Comparison of ENCODE assay signal across 8 mouse cellular contexts in genomic region chr3:153724701-153725668, GRCm38 (mm10). TPM values are rescaled to one million over a fixed set of nuclear protein-coding genes. Genes with fewer than 3 reads are reported as not detected.
A peak's percentile ranks its signal among the peaks of the same experiment; 100 is the strongest.
DNase-seq lines count a peak whose midpoint lies in the region; ATAC-seq and TF ChIP-seq lines count a peak whose summit lies in the region.

Gene St6galnac3 (minus strand): TSS chr3:153725174.

- no peaks in the 10 kb centered on the region; the same call in 1 of the 2 replicates for H3K4me1 ChIP-seq in brown adipose tissue, adult 24 weeks (ENCODE audit: control insufficient read depth, insufficient read depth, insufficient read length, low read length)
- H3K4me1 ChIP-seq in erythroblast, embryonic 14.5 days (ENCODE audit: control insufficient read depth): peaks cover 65% of the 10 kb centered on the region
- peaks cover 35% of the 10 kb centered on the region for H3K4me1 ChIP-seq in heart, embryonic 13.5 days
- peaks cover 16% of the 10 kb centered on the region; the same call in 1 of the 2 replicates for H3K4me1 ChIP-seq in kidney, postnatal 0 days (replicated peaks; ENCODE audit: insufficient read depth, low read length)
- H3K4me1 ChIP-seq in liver, embryonic 11.5 days (replicated peaks; ENCODE audit: control insufficient read depth, insufficient read depth, low read length): peaks cover 31% of the 10 kb centered on the region

- peaks cover 9% of the 10 kb centered on the region; the same call in 1 of the 2 replicates for H3K36me3 ChIP-seq in erythroblast, embryonic 14.5 days (ENCODE audit: control insufficient read depth)
- no peaks in the 10 kb centered on the region for H3K36me3 ChIP-seq in heart, embryonic 13.5 days
- H3K36me3 ChIP-seq in kidney, postnatal 0 days (ENCODE audit: insufficient read depth, low read length): no peaks in the 10 kb centered on the region
- H3K36me3 ChIP-seq in liver, embryonic 11.5 days (ENCODE audit: control insufficient read depth, insufficient read depth, low read length): no peaks in the 10 kb centered on the region
- H3K36me3 ChIP-seq in splenic B cell, adult 2 months (ENCODE audit: control insufficient read depth, insufficient read depth, low read length, poor library complexity, severe bottlenecking): no peaks in the 10 kb centered on the region

- 2% methylated on average over 56 of the region's 56 CpGs for WGBS in heart, embryonic 13.5 days
- WGBS in kidney, postnatal 0 days: 2% methylated on average over 56 of the region's 56 CpGs
- 2% methylated on average over 56 of the region's 56 CpGs for WGBS in liver, embryonic 11.5 days

- peak; percentile 84 for ATAC-seq in CD4-positive, CD25-positive, alpha-beta regulatory T cell, adult 4 months
- ATAC-seq in heart, embryonic 13.5 days (ENCODE audit: extremely low read depth, insufficient number of reproducible peaks, low FRiP score, low TSS enrichment): peak; percentile 95
- peak; percentile 97 for ATAC-seq in kidney, postnatal 0 days (replicated peaks; ENCODE audit: low FRiP score, low read depth)
- peak; percentile 96 for ATAC-seq in liver, embryonic 11.5 days (replicated peaks; ENCODE audit: low FRiP score)

- H3K27me3 ChIP-seq in erythroblast, embryonic 14.5 days (ENCODE audit: control insufficient read depth): peaks cover 17% of the 10 kb centered on the region
- H3K27me3 ChIP-seq in heart, embryonic 13.5 days (replicated peaks): peaks cover 20% of the 10 kb centered on the region
- H3K27me3 ChIP-seq in kidney, postnatal 0 days (ENCODE audit: insufficient read depth, low read length): no peaks in the 10 kb centered on the region
- 0 out of 2 replicates have a peak, but pooled peaks cover 2% of the 10 kb centered on the region for H3K27me3 ChIP-seq in liver, embryonic 11.5 days (replicated peaks; ENCODE audit: control insufficient read depth, insufficient read depth, low read length)
- H3K27me3 ChIP-seq in splenic B cell, adult 2 months (ENCODE audit: control insufficient read depth, insufficient read depth, low read length, poor library complexity, severe bottlenecking): no peaks in the 10 kb centered on the region

- peak; percentile 54 for TF ChIP-seq CTCF in kidney, postnatal 0 days (IDR thresholded peaks at IDR 0.05; ENCODE audit: low read depth)

- H3K4me2 ChIP-seq in heart, embryonic 13.5 days: peak within 1 kb of the TSS; percentile 95
- H3K4me2 ChIP-seq in kidney, postnatal 0 days (ENCODE audit: low read length): peak within 1 kb of the TSS; percentile 94
- peak within 1 kb of the TSS; percentile 90 for H3K4me2 ChIP-seq in liver, embryonic 11.5 days

- DNase-seq in kidney, postnatal 0 days (ENCODE audit: low spot score): peak; percentile 89
- peak; percentile 86 for DNase-seq in liver, embryonic 11.5 days (ENCODE audit: low spot score)
- DNase-seq in natural killer cell, adult 2 months (ENCODE audit: low spot score in 2 of 2): peak; percentile 53 to 65
- DNase-seq in splenic B cell, adult 2 months (ENCODE audit: low read depth, low spot score): peak; percentile 80

- H3K9me3 ChIP-seq in erythroblast, embryonic 14.5 days (ENCODE audit: control insufficient read depth, low read length): no peaks in the 10 kb centered on the region
- H3K9me3 ChIP-seq in heart, embryonic 13.5 days: no peaks in the 10 kb centered on the region
- no peaks in the 10 kb centered on the region for H3K9me3 ChIP-seq in kidney, postnatal 0 days (replicated peaks; ENCODE audit: low read length)
- no peaks in the 10 kb centered on the region for H3K9me3 ChIP-seq in liver, embryonic 11.5 days (ENCODE audit: control insufficient read depth, low read length)

- no peak within 1 kb of the TSS for H3K27ac ChIP-seq in brown adipose tissue, adult 24 weeks (replicated peaks; ENCODE audit: low read depth, low read length)
- H3K27ac ChIP-seq in heart, embryonic 13.5 days (replicated peaks): peak within 1 kb of the TSS; percentile 75
- H3K27ac ChIP-seq in kidney, postnatal 0 days: peak within 1 kb of the TSS; percentile 79
- peak within 1 kb of the TSS; percentile 68 for H3K27ac ChIP-seq in liver, embryonic 11.5 days (ENCODE audit: low read depth, low read length)

- H3K4me3 ChIP-seq in brown adipose tissue, adult 24 weeks (ENCODE audit: insufficient read depth, low read depth, low read length): peak within 1 kb of the TSS; percentile 60
- peak within 1 kb of the TSS; percentile 84 for H3K4me3 ChIP-seq in erythroblast, embryonic 14.5 days (replicated peaks)
- H3K4me3 ChIP-seq in heart, embryonic 13.5 days: peak within 1 kb of the TSS; percentile 76
- peak within 1 kb of the TSS; percentile 79 for H3K4me3 ChIP-seq in kidney, postnatal 0 days (replicated peaks; ENCODE audit: low read depth, low read length)
- H3K4me3 ChIP-seq in liver, embryonic 11.5 days (ENCODE audit: low read depth, low read length): peak within 1 kb of the TSS; percentile 84

- H3K9ac ChIP-seq in heart, embryonic 13.5 days: peak within 1 kb of the TSS; percentile 86
- H3K9ac ChIP-seq in kidney, postnatal 0 days (ENCODE audit: low read depth, low read length): peak within 1 kb of the TSS; percentile 71
- H3K9ac ChIP-seq in liver, embryonic 11.5 days (ENCODE audit: low read depth, low read length): peak within 1 kb of the TSS; percentile 83

RNA-seq across cellular contexts. Expression of gene St6galnac3, which starts in this region (rescaled TPM):
- 10 to 100 TPM; 44.8 to 46.3 TPM for polyA plus RNA-seq in CD4-positive, CD25-positive, alpha-beta regulatory T cell, adult 4 months (2017; shearing (Covaris generic))
- 1.4 and 4.4 TPM in 2 replicates for polyA plus RNA-seq in brown adipose tissue, adult 24 weeks (2012; ENCODE audit: insufficient read depth, insufficient read length, missing spikeins)
- 0.09 and 0.17 TPM in 2 replicates for polyA plus RNA-seq in erythroblast, embryonic 14.5 days (2012)
- 21.7 and 24.8 TPM in 2 replicates for polyA plus RNA-seq in heart, embryonic 13.5 days (2015; fragmentation: Nextera tagmentation; extraction: Ambion mirVana)
- 34.2 and 34.4 TPM in 2 replicates for polyA plus RNA-seq in kidney, postnatal 0 days (2015; fragmentation: Nextera tagmentation; extraction: Ambion mirVana)
- polyA plus RNA-seq in liver, embryonic 11.5 days (2014; fragmentation: Nextera tagmentation; extraction: Ambion mirVana): 21.8 and 27.2 TPM in 2 replicates
